Mouse (Mus musculus) cerebellum, adult 9-11 months (tissue): ENCODE results near the gene Poc1a.

ENCODE experiments used
- DNase-seq: peaks from one replicate; pipeline ENCODE4 v3.0.0; 2022

Gene Poc1a

DNA sequence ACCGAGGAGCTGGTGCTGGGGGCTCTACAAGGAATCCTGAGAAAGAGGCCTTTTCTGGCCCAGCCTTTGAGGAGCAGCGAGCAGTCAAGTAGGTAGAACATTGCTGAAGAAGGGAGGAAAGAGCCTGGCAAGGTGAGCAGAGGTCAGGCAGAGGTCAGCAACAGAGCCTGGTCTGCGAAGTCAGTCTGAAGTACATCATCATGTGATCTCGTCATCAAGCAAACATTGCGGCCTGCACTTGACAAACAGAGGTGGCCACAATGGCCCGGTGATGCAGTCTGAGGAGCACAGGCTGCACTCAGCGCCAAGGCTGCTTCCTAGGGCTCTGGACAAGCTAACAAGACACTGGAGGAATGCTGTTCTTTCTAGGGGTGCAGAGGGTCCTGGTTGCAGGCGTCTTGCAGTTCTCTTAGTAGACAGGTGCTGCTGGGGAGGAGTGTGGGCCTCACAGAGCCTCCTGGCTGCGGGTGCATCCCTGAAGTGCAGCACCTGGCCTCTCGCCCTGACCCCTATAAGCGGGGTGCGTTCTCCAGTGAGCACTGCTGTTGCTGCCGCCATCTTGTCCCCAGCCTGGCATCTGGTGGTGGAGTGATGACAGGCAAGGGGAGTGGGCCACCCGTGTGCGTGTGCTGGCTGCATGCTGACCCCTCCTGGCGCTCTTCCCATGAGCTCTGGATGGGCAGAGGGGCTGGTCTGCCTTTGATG lies 21.7 kb downstream of the Poc1a start:
- no peak for DNase-seq

DNA sequence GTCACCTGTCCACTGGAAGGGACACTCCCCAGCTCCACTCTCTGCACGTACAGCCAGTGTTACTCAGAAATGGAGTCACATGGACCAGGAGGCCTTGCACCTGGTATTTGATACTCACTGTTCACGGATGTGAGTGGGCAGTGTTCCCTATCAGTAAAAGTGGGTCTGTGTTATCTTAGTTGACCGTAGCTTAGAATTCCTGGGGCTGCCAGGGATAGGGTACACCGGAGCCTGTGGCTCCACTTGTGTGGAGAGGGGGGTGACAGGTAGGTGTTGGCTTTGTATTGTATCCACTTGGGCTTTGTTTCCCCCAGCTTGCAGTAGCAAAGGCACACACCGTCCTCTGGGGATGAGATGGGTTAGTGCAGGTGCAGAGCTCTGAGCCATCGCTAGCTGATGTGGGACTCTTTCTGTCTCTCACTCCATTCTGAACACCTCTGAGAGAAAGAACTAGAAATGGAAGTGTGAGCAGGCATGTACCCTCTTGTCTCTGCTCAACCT lies 22.6 kb downstream of the Poc1a start:
- no peak for DNase-seq

DNA sequence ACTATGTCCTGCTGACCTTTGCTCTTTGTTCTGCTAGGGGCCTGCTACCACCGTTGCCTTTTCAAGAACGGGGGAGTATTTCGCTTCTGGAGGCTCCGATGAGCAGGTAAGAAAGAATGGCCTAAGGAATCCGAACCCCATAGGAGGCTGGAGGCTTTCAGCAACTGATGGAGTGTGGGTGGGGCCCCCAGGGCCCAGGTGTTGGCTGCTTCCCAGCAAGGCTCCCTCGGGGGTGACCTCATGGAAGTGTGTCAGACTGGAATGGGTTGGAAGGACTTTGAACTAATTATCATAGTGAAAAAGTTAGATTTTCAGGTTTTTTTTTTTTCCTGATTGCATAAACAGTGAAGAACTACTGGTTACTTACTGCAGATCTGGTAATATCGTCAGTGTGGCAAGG lies 24.4 kb downstream of the Poc1a start:
- DNase-seq, result no peak

DNA sequence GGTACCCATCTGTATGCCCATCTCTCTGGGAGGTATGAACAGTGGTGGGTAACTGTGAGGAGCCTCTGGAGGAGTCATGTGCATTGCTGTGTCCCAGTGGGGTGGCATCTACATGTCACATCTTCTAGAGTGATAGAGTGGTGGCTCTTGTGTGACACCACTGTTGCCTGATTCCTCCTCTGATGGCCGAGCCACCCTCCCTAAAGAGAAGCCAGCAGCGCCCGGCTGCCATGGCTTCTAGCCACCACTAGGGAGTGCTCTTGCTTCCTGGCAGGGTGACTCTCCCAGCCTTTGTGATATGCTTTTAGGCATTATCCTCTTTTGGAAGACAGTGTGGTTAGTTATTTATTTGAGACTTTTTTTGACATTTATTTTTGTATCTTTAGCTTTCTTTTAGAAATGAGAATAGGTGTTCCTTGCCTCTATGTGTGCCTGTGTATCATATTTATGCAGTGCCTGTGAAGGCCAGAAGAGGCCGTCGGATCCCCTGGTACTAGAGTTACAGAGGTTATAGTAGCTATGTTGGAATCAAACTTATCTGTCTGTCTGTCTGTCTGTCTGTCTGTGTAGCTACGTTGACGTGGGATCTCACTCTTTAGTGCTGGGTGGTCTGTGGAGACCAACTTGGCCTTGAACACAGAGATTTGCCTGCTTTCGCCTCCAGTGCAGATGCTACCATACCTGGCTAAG lies 25.9 kb downstream of the Poc1a start:
- peak; percentile 69 for DNase-seq

DNA sequence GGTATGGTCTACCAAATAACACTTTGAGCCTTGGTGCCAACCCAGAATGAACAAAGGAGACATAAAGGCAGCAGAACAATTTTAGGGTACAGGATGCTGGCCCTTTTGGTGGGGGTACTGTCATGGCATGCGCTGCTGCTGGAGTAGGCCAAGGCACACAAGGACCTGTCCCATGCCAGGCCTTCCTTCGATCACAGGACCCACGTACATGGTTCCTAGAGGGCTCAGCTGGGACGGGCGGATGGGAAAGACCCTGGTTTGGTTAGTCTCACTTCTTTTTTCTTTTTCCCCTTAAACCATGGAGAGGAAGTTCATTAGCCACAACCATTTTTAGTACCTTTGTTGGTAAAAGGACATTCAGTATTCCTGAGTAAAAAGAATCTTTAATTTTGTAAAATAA lies 27.3 kb downstream of the Poc1a start:
- no peak for DNase-seq

DNA sequence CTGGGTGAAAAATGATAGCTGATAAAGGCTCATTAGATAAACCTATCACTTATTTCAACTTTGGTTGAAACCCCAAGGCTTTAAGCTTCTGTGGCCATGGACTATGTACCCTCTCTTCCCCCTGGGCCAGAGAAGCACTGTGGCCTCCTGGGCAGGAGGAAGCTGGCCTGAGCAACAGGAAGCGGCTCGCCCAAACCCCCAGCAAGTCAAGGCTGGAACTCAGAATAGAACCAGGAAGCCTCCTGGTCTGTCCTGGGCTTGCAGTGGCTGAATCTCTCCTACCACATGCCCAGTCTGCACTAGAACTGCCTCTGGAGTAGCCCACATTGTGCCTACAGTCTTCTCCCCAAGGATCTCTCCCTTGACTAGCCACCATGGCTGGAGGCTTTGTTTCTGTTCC lies 27.7 kb downstream of the Poc1a start:
- no peak for DNase-seq

DNA sequence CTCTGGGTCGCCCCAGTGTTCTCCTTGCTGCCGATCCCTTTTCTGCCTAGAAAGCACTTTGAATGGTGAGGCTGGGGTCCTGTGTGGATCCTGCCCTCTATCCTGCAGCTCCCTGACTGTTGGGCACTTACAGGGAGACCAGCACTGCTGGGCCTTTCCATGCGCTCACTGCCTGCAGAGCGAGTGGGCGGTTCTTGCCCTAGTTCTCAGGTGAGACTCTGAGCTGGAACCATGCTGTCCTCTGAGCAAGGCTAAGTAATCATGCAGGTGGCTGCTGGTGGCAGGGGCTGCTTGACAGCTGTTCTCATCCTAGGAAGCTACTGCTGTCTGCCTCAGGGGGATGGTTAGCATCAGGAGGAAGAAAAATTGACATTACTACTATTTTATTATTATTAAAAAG lies 28.1 kb downstream of the Poc1a start:
- no peak for DNase-seq

DNA sequence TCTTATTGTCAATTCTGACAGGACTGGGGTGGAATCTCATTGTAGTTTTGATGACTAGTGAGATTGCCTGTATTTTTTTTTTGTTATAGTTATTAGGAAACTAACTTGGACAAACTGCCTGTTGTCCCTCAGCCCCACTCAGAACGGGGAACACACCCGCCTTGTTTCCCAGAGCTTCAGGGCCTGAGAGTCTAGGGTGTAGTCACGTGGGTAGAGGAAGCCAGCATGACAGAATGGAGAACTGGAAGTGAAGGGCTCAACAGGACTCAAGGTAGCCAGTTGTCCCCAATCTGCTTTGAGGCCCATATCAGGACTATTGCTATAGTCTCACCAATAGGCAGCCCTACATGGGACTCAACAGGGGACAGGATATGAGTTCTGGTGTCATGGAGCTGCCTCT lies 29.0 kb downstream of the Poc1a start:
- DNase-seq, result no peak

DNA sequence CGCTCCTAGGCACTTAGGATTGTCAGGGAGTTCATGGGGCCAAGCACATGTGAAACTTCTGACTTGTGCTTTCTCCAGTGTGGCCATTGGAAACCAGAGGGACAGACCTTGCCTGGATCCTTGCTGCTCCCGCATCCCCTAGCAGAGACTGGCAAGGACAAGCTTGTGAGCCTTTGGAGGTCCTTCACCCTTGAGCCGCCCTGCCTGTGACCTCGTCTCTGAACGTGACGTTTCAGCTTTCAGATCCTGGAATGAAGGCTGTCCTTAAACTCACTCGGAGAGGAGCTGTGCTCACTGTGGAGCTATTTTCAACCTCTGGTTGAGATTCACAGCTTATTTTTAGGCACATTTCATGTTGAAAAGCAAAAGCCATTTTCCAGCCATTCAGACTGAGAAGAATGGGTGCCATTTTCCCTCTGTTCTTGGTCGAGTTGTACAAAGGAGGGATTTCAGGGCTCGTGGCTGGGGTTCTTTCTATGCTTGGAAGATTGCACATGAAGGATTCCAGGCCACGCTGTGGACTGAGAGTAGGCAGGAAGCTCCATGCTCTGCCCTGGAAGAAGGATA lies 30.8 kb downstream of the Poc1a start:
- DNase-seq, result no peak

DNA sequence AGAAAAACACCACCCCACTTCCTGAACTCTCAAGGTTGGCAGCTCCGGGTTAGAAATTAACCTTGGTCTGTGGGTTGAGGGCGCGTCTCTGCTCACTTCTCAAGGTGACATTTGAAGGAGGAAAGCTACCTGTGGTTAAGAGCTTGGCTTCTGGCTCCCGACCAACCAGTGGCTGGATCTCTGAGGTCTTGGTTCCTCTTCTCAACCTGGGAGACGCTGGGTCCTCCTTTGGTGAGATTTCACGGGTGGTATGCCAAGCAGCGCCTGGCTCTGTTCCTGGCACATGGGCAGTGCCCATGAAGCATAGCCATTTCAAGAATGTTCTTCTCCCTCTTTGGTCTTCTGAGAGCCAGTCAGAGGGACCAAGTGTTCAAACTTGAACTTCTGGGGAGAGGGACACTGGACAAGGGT lies 32.1 kb downstream of the Poc1a start:
- no peak for DNase-seq

DNA sequence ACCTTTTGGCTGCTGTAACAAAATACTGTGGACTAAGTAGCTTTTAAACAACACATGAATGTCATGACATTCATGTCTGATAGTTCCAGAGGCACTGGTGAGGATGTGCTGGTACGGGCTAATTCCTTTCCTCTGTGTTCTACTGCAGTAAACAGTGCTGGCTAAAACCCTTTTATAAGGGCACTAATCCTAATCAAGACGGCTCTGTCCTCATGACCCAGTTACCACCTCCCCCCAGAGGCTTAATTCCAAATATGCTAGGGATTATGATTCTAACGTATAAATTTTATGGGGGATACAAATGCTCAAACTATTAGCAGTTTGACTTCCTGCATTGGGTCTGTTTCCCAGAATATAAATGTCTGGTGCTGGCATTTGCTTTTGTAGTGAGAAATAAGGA lies 33.3 kb downstream of the Poc1a start:
- no peak for DNase-seq

DNA sequence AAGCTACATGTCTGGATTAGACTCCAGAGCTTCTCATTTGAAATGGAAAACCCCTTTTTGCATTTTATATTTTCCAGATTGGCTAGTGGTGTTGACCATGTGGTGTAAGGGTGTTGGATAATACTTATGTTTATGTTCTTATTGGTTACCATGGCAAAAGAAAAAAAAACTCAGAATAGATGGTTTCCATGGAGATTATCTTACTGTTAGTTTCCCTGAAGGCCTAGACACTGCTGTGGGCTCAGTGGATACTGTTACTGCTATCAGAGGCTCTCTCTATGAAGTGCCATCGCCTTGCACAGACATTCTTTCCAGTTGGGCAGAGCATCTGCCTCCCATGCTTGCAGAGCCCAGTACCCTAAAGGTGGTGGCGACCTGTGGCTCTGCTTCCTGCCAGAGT lies 37.2 kb downstream of the Poc1a start:
- no peak for DNase-seq

DNA sequence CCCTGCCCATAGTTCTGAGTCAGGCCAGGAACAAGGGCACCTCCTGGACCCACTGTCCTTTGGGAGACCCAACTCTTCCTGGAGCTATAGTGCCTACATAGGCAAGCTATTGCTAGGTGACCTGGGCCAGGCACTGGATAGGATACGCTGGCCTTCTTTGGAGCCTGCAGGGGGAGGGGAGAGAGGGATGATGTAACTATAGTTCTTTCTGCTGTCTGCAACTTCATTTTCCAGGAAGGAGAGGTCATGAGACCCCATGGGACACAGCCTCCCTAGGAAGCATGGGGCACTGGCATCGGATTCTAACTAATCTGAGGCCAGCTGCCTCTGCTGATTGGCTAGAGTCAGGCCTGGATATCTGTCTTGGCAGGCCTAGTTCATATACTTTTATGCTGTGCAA lies 38.2 kb downstream of the Poc1a start:
- no peak for DNase-seq

DNA sequence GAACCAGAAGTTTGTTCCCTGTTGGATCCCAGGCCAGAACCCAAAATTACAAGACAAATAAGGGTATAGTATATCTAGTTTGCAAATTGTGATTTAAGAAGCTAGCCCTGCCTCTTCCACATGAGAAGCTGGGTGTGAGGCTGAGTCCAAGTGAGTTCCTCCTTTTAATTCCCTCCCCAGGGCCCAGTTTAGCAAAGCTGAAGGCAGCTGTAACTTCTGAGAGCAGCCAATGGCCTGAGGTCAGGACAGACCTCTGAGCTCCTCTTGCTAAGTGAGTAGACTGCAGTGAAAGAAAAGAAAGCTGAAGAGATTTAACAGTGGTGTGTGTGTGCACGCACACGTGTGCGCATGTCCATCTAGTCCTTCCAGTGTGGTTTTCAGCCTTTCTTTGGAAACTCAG lies 41.6 kb downstream of the Poc1a start:
- DNase-seq, result no peak

DNA sequence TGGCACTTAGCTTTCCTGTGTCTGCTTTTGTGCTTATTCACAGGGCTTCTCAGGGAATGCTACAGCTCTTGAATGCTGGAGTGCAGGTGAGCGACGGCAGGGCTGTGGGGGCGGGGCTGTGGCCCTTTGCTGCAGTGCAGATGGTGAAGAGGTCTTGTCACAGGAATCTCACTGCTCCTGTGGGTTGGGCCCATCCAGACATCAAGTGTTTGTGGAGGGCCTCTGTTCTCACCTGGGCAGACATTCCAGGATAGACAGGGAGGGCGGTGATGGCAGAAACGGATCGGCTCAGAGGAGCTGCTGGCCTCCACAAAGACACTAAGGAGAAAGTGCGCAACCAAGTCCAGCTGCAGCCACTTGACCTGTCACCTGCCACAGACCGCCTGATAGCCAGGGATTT lies 45.4 kb downstream of the Poc1a start:
- DNase-seq, result no peak

DNA sequence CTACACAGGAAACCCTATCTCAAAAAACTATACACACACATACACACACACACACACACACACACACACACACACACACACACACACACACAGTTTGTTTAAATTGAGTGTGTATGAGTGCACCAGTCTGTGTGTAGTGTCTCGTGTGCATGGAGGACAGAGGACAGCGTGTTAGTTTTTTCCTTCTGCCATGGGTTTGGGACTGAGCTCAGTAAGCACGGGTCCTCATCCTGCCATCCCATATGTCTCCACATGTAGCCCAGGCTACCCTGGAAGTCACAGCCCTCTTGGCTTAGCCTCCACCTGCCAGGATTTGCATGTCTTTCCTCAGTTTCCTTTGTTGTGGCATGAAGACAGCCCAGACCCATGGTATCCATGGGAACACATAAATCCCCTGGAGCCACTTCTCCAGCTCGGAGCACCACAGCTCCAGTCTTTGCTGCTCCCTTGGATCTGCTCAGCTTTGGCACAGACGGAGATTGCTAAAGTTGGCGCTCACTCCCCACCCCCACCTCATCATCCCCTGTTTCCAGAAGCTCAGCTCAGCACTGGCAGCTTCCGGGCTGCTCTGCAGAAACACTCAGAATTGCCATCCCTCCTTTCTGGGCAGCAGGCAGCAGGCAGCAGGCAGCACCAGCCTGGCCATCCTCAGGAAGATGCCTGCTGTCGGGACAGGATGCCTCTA lies 46.4 kb downstream of the Poc1a start:
- no peak for DNase-seq

DNA sequence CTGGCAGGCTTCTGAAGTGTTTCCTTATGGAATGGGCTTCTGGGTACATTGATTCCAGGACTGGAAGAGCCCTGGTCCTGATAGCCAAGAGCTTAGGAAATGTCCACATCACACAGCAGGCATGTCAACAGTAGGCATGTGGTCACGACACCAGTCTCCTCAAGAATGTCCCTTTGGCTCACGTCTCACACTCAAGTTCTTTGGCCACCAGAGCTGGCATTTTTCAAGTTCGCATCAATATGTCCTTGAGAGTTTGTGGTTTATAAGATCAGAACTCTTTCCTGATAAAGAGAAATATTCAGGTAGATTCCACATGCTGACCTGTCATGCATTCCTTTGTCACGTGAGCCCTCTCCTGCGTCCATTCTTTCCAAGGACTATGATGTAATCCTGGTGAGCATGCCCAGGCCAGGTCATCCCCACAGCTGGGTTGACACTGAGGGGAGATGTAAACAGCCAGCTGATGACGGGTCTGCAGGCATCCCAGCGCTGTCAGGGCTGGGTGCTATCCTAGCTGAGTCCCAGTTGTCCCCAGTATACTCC lies 47.3 kb downstream of the Poc1a start:
- no peak for DNase-seq

DNA sequence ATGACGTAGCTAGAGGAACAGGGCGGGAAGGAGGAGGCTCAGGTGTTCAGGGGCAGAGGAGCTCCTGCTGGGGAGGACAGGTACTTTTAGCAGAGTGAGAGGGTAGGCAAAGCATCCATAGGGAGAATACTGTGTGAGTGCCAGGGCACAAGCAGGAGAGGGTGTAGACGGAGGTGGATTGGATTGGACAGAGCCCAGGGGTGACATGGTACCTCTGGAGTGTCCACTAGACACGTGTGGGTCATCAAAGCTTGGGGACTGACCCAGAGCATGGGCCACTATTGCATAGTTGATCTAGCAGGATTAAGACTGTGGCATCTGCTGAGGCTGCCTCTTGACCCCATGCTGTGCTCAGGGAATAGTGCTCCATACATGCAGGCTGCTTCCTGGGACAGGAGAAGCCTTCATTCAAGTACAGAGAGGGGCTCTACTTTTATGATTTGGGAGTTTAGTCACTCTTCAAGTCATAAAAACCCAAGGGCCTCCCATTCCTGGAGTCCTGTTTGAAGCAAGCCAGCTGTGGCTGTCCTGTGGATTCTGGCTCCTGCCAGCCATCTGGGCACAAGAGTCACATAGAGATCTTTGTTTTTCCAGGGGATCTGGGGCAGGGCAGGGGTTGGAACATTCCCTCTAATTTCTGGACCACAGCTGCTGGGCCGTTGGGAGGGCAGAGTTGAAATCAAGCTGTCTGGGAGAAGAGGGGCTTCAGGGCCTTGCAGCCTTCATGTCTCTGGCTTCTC lies 48.1 kb downstream of the Poc1a start:
- DNase-seq, result no peak

DNA sequence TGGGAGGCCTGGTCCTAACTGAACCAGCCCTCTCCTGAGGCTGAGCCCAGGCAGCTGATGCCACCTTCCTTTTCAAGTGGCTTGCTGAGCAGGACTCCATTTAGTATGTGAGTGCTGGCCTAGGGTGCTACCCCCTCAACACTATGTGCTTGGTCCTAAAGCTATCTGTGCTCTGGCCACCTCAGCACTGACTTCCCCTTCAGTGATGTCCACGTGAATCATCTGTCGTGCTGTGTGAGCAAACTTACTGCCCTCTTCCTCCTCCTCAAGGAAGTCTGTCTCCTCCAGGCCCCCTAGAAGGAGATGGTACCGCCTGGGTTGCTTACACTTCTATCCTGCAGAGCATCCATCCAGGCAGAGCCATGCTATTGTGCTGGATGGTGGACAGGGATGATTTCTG lies 51.9 kb downstream of the Poc1a start:
- no peak for DNase-seq

DNA sequence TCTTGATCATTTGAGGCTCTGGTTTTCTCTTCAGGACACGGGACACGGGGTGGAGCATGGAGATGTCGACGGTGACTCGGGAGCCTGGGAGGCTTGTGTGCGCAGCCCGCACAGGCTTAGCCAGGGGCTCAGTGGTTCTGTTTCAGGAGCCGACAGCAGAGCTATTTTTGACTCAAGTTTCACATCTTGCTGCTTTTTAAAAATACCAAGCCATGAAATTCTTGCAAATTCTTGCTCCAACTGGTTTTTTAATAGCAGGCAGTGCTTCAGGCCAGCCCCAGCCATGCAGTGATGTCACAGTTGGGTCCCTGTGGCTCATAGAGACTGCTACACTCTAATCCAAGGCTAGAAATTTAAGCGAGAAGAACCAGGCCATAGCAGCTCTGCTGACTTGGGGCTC lies 56.8 kb downstream of the Poc1a start:
- no peak for DNase-seq

DNA sequence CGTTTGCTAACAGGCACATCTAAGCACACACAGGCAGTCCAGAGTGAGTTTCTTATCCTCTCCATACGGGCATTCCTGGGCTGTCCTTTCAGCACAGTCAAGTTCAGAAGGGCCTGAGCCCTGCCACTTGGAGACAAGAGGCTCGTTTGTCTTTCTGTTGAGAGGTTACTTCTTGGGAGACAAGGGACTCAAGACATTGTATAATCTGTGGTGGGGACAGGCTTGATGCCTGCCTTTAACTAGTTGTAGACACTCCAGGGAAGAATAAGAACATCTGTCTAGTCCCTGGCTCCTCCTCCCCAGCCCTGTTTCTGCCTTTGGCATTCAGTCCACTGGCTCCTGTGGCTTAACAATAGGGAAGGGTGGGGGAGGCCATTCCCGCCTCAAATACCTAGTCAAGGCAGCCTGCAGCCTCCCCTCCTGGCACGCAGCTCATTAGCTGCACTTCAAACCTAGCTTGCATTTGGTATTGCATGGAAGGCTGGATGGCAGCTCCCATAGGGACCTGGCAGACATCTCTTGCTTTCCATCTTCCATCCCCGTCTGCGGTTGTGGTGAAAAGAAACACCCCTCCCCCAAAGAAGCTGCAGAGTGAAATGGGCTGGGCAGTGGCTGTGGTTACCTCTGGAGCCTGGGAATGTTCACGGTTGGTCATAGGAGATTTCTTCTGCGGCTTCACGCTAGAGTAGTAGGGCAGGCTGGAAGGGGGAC lies 57.8 kb downstream of the Poc1a start:
- no peak for DNase-seq

DNA sequence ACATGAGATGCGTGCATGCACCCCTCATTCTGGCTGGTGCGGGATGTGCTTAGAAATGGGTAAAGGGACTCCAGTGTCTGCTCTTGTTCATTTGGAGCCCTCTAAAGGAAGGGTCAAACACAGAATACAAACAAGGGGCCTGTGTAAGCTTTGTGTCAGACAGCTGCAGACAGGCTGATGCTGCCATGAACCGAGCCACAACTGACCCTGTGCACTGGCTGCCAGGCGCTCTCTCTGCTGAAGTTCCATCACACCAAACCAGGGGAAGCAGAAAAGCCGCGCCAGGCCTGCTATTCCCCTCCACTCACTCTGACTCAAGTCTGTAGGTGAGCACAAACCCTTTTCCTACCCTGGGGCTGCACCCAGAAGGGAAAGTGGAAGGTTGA lies 58.3 kb downstream of the Poc1a start:
- DNase-seq, result no peak
